Mouse (Mus musculus): ENCODE results near the gene Pirt.

Pirt gene

GRCm38 (mm10) chr11:66946521-66946920 is 34.7 kb downstream of the Pirt start:
- no peak for DNase-seq (ENCODE audit: low spot score in 2 of 2)

GRCm38 (mm10) chr11:66946922-66947321 is 35.1 kb downstream of the Pirt start:
- DNase-seq (ENCODE audit: low spot score in 2 of 2) = no peak

- no peak for DNase-seq (ENCODE audit: low spot score in 2 of 2)
Measured at GRCm38 (mm10) chr11:66956303-66956702, 44.5 kb downstream of the Pirt start, which contains the start of gene Tmem238l. Gene Tmem238l, plus strand, starts transcription at chr11:66956638.

- DNase-seq (ENCODE audit: low spot score in 2 of 2) = no peak
Measured at GRCm38 (mm10) chr11:66960797-66961196, 49.0 kb downstream of the Pirt start.

- DNase-seq (ENCODE audit: low spot score in 2 of 2) = no peak
Measured at GRCm38 (mm10) chr11:66961447-66962176, 49.8 kb downstream of the Pirt start.

GRCm38 (mm10) chr11:66963462-66963861 is 51.7 kb downstream of the Pirt start:
- no peak for DNase-seq (ENCODE audit: low spot score in 2 of 2)

- no peak for DNase-seq (ENCODE audit: low spot score in 2 of 2)
Measured at GRCm38 (mm10) chr11:66966500-66967116, 54.8 kb downstream of the Pirt start.

- DNase-seq (ENCODE audit: low spot score in 2 of 2) = no peak
Measured at GRCm38 (mm10) chr11:66968575-66968974, 56.8 kb downstream of the Pirt start.

GRCm38 (mm10) chr11:66973507-66973906 is 61.7 kb downstream of the Pirt start:
- no peak for DNase-seq (ENCODE audit: low spot score in 2 of 2)

- DNase-seq (ENCODE audit: low spot score in 2 of 2) = no peak
Measured at GRCm38 (mm10) chr11:66975606-66976330, 64.0 kb downstream of the Pirt start.

Measured in cerebellum, postnatal 4 days (tissue).